Mouse (Mus musculus): Measurements from ENCODE around the gene Trim71. TPM values are rescaled to one million over a fixed set of nuclear protein-coding genes. Genes with fewer than 3 reads are reported as not detected.

Gene Trim71
- total RNA-seq, 1 experiment = 141 TPM

Other genes with a start within 250 kb of the Trim71 start
- gene Bcl2a1c, start 234.2 kb downstream of the Trim71 start, total RNA-seq (2012; rRNA removed) = not detected in 2 replicates
- gene Crtap, start 173.7 kb downstream of the Trim71 start, total RNA-seq (2012; rRNA removed) = 106 and 148 TPM in 2 replicates
- 36.0 and 44.6 TPM in 2 replicates for gene Glb1, start 163.3 kb downstream of the Trim71 start, total RNA-seq (2012; rRNA removed)
- 37.3 and 47.1 TPM in 2 replicates for gene Tmppe, start 163.3 kb downstream of the Trim71 start, total RNA-seq (2012; rRNA removed)
- gene Ccr4, start 59.5 kb downstream of the Trim71 start, total RNA-seq (2012; rRNA removed) = 1.4 and 1.8 TPM in 2 replicates
- 1.8 and 2.7 TPM in 2 replicates for gene C130032M10Rik, start 48.7 kb downstream of the Trim71 start, total RNA-seq (2012; rRNA removed)
- gene Cnot10, start 75.8 kb upstream of the Trim71 start, total RNA-seq (2012; rRNA removed) = 73.0 and 73.4 TPM in 2 replicates
- gene Dync1li1, start 124.4 kb upstream of the Trim71 start, total RNA-seq (2012; rRNA removed) = 50.8 and 63.8 TPM in 2 replicates
- gene Cmtm6, start 166.7 kb upstream of the Trim71 start, total RNA-seq (2012; rRNA removed) = 74.4 and 118 TPM in 2 replicates
- 75.1 and 96.9 TPM in 2 replicates for gene Cmtm7, start 217.5 kb upstream of the Trim71 start, total RNA-seq (2012; rRNA removed)

Data from ES-E14 (cell line).